Mouse (Mus musculus) limb, embryonic 15.5 days (tissue): ENCODE results near the gene Mageh1. TPM values are rescaled to one million over a fixed set of nuclear protein-coding genes. Genes with fewer than 3 reads are reported as not detected.
A peak's percentile ranks its signal among the peaks of the same experiment; 100 is the strongest.
"Not testable (repeated sequence)": the region's sequence is repeated elsewhere in the genome, so short reads cannot be mapped to it uniquely, and the experiment has no call there.

Experiments used
- ATAC-seq: fragments of 200-750 bp; cut with Nextera tagmentation; 2 replicates; pipeline ENCODE4 v1.8.0; 2017; ENCODE audit warnings: low read depth, moderate TSS enrichment; ENCODE audit not compliant: insufficient number of reproducible peaks, low FRiP score, low TSS enrichment
- H3K27ac ChIP-seq: fragments of 300-500 bp; sonication (generic); 2 replicates; pipeline ENCODE4 v1.5.1; 2015; ENCODE audit warnings: moderate library complexity, mild to moderate bottlenecking, inconsistent platforms
- H3K27me3 ChIP-seq: fragments of 300-500 bp; sonication (generic); 2 replicates; pipeline ENCODE4 v1.6.1; 2015; ENCODE audit warnings: inconsistent platforms
- H3K36me3 ChIP-seq: fragments of 300-500 bp; sonication (generic); 2 replicates; pipeline ENCODE4 v1.6.1; 2015; ENCODE audit warnings: inconsistent platforms
- H3K4me1 ChIP-seq: fragments of 300-500 bp; sonication (generic); 2 replicates; pipeline ENCODE4 v1.6.1; 2015; ENCODE audit warnings: inconsistent platforms
- H3K4me2 ChIP-seq: fragments of 300-500 bp; sonication (generic); 2 replicates; pipeline ENCODE4 v1.6.1; 2015; ENCODE audit warnings: mild to moderate bottlenecking, inconsistent platforms
- H3K4me3 ChIP-seq: fragments of 300-500 bp; sonication (generic); 2 replicates; pipeline ENCODE4 v1.5.1; 2015; ENCODE audit warnings: mild to moderate bottlenecking, inconsistent platforms
- H3K9ac ChIP-seq: fragments of 300-500 bp; sonication (generic); 2 replicates; pipeline ENCODE4 v1.6.1; 2015; ENCODE audit warnings: inconsistent platforms
- H3K9me3 ChIP-seq: fragments of 300-500 bp; sonication (generic); 2 replicates; pipeline ENCODE4 v1.6.1; 2016; ENCODE audit warnings: inconsistent platforms
- WGBS: fragments of 180-500 bp; shearing (Covaris S2); methylation state at CpG from one replicate; pipeline ENCODE4 v1.1.7; 2015; 5-methylcytosine and 5-hydroxymethylcytosine counted together
- polyA plus RNA-seq: library from polyadenylated mRNA; unstranded; fragments of >200 nt; fragmentation: Nextera tagmentation; extraction: Ambion mirVana; gene quantifications from 2 replicates; pipeline ENCODE4 v1.2.1, GENCODE M21; 2015

The Mageh1 gene
- polyA plus RNA-seq, result 49.5 and 65.5 TPM in 2 replicates

DNA sequence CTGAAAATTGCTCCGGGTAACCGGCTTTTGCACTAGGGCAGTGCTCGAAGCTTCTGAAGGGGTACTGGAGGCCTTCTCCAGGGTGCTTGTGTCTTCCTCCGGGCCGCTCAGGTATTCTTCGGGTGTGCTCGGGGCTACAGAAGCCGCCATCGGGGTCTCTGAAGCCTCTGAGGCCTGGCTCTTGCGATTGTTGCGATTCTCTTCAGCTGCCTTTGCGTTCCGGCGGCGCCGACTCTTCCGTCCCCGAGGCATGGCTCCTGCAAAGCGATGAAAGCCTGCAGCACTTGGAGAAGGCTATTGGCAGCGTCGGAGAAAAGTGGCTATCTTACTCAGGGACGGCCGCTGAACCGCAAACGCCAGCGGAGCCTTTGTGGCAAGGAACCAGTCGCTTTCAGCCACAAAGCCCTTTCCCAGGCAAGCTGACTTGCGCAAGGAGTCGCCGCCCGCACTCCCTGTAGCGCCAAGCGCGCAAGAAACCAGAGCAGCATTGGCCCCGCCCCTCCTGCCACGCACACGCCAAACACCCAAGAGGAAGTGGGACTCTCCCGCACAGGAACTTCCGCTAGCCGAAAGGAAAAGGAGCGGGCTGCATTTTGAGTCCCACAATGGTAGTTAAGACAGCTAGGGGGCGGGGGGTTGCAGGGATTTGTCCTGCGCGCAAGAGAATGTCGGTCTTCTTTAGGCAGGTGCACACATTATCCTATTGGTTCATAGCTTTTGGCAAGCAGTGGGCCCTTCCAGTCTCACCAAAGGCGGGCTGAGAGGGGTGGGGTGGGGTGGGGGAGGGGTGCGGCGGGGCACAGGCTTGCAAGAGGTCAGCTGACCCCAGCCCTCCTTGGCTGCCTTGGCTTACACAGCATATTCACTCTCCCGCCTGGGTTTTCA is at the start of gene Mageh1:
Gene Mageh1, minus strand, starts transcription at position 489 of the 885 bp plus-strand sequence.
- Histone ChIP-seq H3K9me3 (no peaks in the 10 kb centered on the region), H3K27ac (peak within 1 kb of the TSS; percentile 87), H3K9ac (peak within 1 kb of the TSS; percentile 63), H3K36me3 (no peaks in the 10 kb centered on the region), H3K4me2 (peak within 1 kb of the TSS; percentile 46), H3K4me1 (no peaks in the 10 kb centered on the region), H3K27me3 (peaks cover 10% of the 10 kb centered on the region), H3K4me3 (peak within 1 kb of the TSS; percentile 43)
- ATAC-seq, result peak; percentile 91
- 20% methylated on average over 49 of the region's 49 CpGs for WGBS

DNA sequence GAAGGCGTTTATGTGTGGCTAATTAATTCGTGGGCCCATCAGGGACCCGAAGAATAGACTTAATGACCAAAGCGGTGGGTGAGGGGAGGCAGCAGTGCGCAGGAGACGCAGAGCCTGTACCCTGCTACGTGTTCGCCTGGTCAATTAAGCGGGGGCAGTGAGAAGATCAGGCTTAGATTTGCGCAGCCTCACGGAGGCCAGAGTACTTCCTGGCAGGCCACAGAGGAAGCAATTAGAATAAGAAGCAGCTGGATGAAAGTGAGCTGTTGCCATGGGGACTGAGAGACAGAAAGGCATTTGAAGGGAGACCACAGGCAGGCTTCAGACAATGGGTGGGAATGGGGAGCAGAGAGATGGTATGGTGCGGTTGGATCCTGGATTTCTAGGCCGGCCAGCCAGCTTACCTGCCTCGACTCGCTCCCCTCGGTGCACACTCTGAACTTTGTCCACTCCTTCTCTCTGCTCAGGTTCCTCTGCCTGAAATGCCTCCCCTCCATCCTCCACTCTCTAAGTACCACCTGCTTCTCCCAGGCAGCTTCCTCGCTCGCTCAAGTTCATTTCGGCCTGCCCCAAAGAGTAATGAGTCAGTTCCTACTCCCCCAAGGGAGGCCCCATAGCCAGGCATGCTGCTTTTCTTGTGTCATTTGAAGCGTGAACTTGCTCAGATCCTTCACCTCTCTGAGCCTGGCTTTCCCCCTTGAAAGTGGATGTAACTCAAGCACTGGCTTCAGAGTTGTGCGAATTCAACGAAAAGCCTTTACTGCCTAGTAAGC is 783 bp upstream of the Mageh1 start:
- not testable (repeated sequence) for H3K4me1 ChIP-seq

GRCm38 (mm10) chrX:153031547-153031946 is 5.8 kb downstream of the Mageh1 start:
- not testable (repeated sequence) for H3K27ac ChIP-seq, H3K9ac ChIP-seq, H3K9me3 ChIP-seq, H3K4me3 ChIP-seq, H3K4me2 ChIP-seq, H3K4me1 ChIP-seq, H3K36me3 ChIP-seq, ATAC-seq, H3K27me3 ChIP-seq

More for the DNA sequence above, 783 bp upstream of the Mageh1 start:
- 19% methylated on average over 7 of the region's 22 CpGs for WGBS
- peak overlapping the region; percentile 46 for H3K4me2 ChIP-seq
- H3K9me3 ChIP-seq, H3K9ac ChIP-seq, H3K36me3 ChIP-seq: not testable (repeated sequence)
- H3K4me3 ChIP-seq, result peak overlapping the region; percentile 43
- peak; percentile 40; the same call in 1 of the 2 replicates for ATAC-seq
- peak overlapping the region; percentile 87 for H3K27ac ChIP-seq
- H3K27me3 ChIP-seq, result peaks cover 10% of the 10 kb centered on the region

GRCm38 (mm10) chrX:153025709-153026108 is 11.7 kb downstream of the Mageh1 start:
- H3K4me1 ChIP-seq, H3K9me3 ChIP-seq, H3K36me3 ChIP-seq, H3K4me3 ChIP-seq, H3K4me2 ChIP-seq, H3K27ac ChIP-seq, H3K27me3 ChIP-seq, ATAC-seq, H3K9ac ChIP-seq: not testable (repeated sequence)
- WGBS, result 86% methylated on average over 2 of the region's 3 CpGs

DNA sequence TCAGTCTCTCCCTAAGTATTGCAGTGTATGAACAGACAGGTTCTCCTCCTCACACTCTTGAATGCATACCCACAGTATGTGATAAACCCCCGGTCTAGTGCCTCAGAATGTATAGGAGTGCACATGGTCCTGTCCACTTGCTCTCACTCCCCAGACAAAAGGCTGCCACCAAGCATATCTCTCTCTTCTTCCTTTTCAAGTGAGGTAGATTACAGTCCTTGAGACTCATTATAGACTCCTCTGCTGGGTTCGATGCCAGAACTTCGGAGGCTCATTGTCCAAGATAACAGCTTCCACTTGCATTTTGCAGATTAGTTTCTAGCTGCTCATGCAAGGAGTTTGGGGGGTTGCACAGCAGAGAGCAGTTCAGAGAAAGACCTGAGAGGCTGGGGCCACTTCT is 12.1 kb downstream of the Mageh1 start:
- not testable (repeated sequence) for H3K9ac ChIP-seq, H3K4me2 ChIP-seq, H3K27ac ChIP-seq, H3K36me3 ChIP-seq, H3K27me3 ChIP-seq, H3K9me3 ChIP-seq, ATAC-seq, H3K4me1 ChIP-seq, H3K4me3 ChIP-seq
- WGBS, result no CpG with 5 or more reads among the region's 3 CpGs

- H3K9me3 ChIP-seq, result no peaks in the 10 kb centered on the region
- no peaks in the 10 kb centered on the region for H3K36me3 ChIP-seq
- 0 out of 2 replicates have a peak, but pooled peaks cover 3% of the 10 kb centered on the region for H3K4me1 ChIP-seq
- no peak overlapping the region for H3K9ac ChIP-seq
- H3K27ac ChIP-seq, result no peak overlapping the region
- 28% methylated on average over 9 of the region's 9 CpGs for WGBS
- no peak for ATAC-seq
- H3K4me3 ChIP-seq, result peak overlapping the region; percentile 55
- peak overlapping the region; percentile 51 for H3K4me2 ChIP-seq
- H3K27me3 ChIP-seq, result peaks cover 11% of the 10 kb centered on the region; the same call in 1 of the 2 replicates
Measured at GRCm38 (mm10) chrX:153007685-153008047, 29.7 kb downstream of the Mageh1 start.

- Histone ChIP-seq H3K4me1 (0 out of 2 replicates have a peak, but pooled peaks cover 3% of the 10 kb centered on the region), H3K27me3 (peaks cover 8% of the 10 kb centered on the region; the same call in 1 of the 2 replicates), H3K4me3 (peak overlapping the region; percentile 55), H3K27ac (peak overlapping the region; percentile 80), H3K36me3 (no peaks in the 10 kb centered on the region), H3K9ac (peak overlapping the region; percentile 48; the same call in 1 of the 2 replicates), H3K4me2 (peak overlapping the region; percentile 51), H3K9me3 (no peaks in the 10 kb centered on the region)
- ATAC-seq, result peak; percentile 79
- 28% methylated on average over 50 of the region's 58 CpGs for WGBS
Measured at GRCm38 (mm10) chrX:153007021-153007684, 30.2 kb downstream of the Mageh1 start.

GRCm38 (mm10) chrX:153006387-153006841 is 31.0 kb downstream of the Mageh1 start, which contains the start of gene Usp51:
Gene Usp51, plus strand, starts transcription at chrX:153006469.
- Histone ChIP-seq H3K4me3 (peak within 1 kb of the TSS; percentile 55), H3K9ac (peak within 1 kb of the TSS; percentile 48; the same call in 1 of the 2 replicates), H3K27me3 (peaks cover 7% of the 10 kb centered on the region; the same call in 1 of the 2 replicates), H3K4me2 (peak within 1 kb of the TSS; percentile 51), H3K36me3 (no peaks in the 10 kb centered on the region), H3K9me3 (no peaks in the 10 kb centered on the region), H3K27ac (peak within 1 kb of the TSS; percentile 80), H3K4me1 (0 out of 2 replicates have a peak, but pooled peaks cover 3% of the 10 kb centered on the region)
- 15% methylated on average over 23 of the region's 23 CpGs for WGBS
- 0 out of 2 replicates have a peak, but pooled peaks have one; percentile 35 for ATAC-seq

- WGBS, result no CpG with 5 or more reads among the region's 3 CpGs
- H3K4me2 ChIP-seq, H3K27ac ChIP-seq, H3K36me3 ChIP-seq, H3K4me1 ChIP-seq, ATAC-seq, H3K9ac ChIP-seq, H3K27me3 ChIP-seq, H3K4me3 ChIP-seq, H3K9me3 ChIP-seq: not testable (repeated sequence)
Measured at GRCm38 (mm10) chrX:152996105-152996504, 41.3 kb downstream of the Mageh1 start.

DNA sequence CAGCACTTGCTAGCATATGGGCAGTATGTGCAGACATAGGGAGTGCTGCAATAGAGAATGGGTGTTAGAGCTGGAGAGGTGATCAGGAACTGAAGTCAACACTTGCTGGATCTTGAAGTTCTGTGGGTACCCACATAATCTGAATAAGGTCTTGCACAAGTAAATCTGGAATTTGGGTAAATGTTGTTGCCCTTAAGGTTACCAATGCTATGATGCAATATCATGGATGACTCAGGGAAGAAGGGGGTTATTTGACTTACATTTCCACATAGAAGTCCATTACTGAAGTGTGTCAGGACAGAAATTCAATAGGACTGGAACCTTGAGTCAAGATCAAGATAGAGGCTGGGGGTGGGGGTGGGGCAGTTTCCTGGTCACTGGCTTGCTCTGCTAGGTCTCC is 47.5 kb downstream of the Mageh1 start:
- H3K9ac ChIP-seq, H3K9me3 ChIP-seq, H3K27ac ChIP-seq, H3K4me1 ChIP-seq, H3K36me3 ChIP-seq, H3K27me3 ChIP-seq, H3K4me2 ChIP-seq, H3K4me3 ChIP-seq, ATAC-seq: not testable (repeated sequence)
